Mouse (Mus musculus): Measurements from ENCODE around the gene Ndufaf3. TPM values are rescaled to one million over a fixed set of nuclear protein-coding genes. Genes with fewer than 3 reads are reported as not detected.

Ndufaf3 gene
- polyA plus RNA-seq, 1 experiment, result 91.2 TPM

Other genes starting within 250 kb of the Ndufaf3 start
- 770 and 989 TPM in 2 replicates for gene Gpx1, start 228.5 kb downstream of the Ndufaf3 start, polyA plus RNA-seq (2012; ENCODE audit: insufficient read depth, insufficient read length, missing spikeins)
- 48.4 and 52.8 TPM in 2 replicates for gene Usp4, start 219.6 kb downstream of the Ndufaf3 start, polyA plus RNA-seq (2012; ENCODE audit: insufficient read depth, insufficient read length, missing spikeins)
- gene 1700102P08Rik, start 174.6 kb downstream of the Ndufaf3 start, polyA plus RNA-seq (2012; ENCODE audit: insufficient read depth, insufficient read length, missing spikeins), result not detected in 2 replicates
- gene Ccdc36, start 138.9 kb downstream of the Ndufaf3 start, polyA plus RNA-seq (2012; ENCODE audit: insufficient read depth, insufficient read length, missing spikeins), result not detected in 2 replicates
- not detected in 2 replicates for gene BC048562, start 131.0 kb downstream of the Ndufaf3 start, polyA plus RNA-seq (2012; ENCODE audit: insufficient read depth, insufficient read length, missing spikeins)
- 8.2 and 11.6 TPM in 2 replicates for gene Ccdc71, start 106.9 kb downstream of the Ndufaf3 start, polyA plus RNA-seq (2012; ENCODE audit: insufficient read depth, insufficient read length, missing spikeins)
- 4.4 and 6.9 TPM in 2 replicates for gene Klhdc8b, start 105.9 kb downstream of the Ndufaf3 start, polyA plus RNA-seq (2012; ENCODE audit: insufficient read depth, insufficient read length, missing spikeins)
- 19.1 and 38.4 TPM in 2 replicates for gene Lamb2, start 87.7 kb downstream of the Ndufaf3 start, polyA plus RNA-seq (2012; ENCODE audit: insufficient read depth, insufficient read length, missing spikeins)
- gene Usp19, start 76.8 kb downstream of the Ndufaf3 start, polyA plus RNA-seq (2012; ENCODE audit: insufficient read depth, insufficient read length, missing spikeins), result 35.9 and 48.5 TPM in 2 replicates
- 85.0 and 107 TPM in 2 replicates for gene Qars, start 59.7 kb downstream of the Ndufaf3 start, polyA plus RNA-seq (2012; ENCODE audit: insufficient read depth, insufficient read length, missing spikeins)
- 40.9 and 45.7 TPM in 2 replicates for gene Qrich1, start 50.6 kb downstream of the Ndufaf3 start, polyA plus RNA-seq (2012; ENCODE audit: insufficient read depth, insufficient read length, missing spikeins)
- gene Impdh2, start 7.1 kb downstream of the Ndufaf3 start, polyA plus RNA-seq (2012; ENCODE audit: insufficient read depth, insufficient read length, missing spikeins), result 18.9 and 21.5 TPM in 2 replicates
- gene Dalrd3, start 2.5 kb upstream of the Ndufaf3 start, polyA plus RNA-seq (2012; ENCODE audit: insufficient read depth, insufficient read length, missing spikeins), result 57.1 and 58.3 TPM in 2 replicates
- gene Wdr6, start 11.3 kb upstream of the Ndufaf3 start, polyA plus RNA-seq (2012; ENCODE audit: insufficient read depth, insufficient read length, missing spikeins), result 14.6 TPM in 2 replicates
- gene P4htm, start 30.2 kb upstream of the Ndufaf3 start, polyA plus RNA-seq (2012; ENCODE audit: insufficient read depth, insufficient read length, missing spikeins), result 0.83 and 1.3 TPM in 2 replicates
- gene Arih2, start 82.0 kb upstream of the Ndufaf3 start, polyA plus RNA-seq (2012; ENCODE audit: insufficient read depth, insufficient read length, missing spikeins), result 22.4 and 29.8 TPM in 2 replicates
- 545 and 591 TPM in 2 replicates for gene Slc25a20, start 94.7 kb upstream of the Ndufaf3 start, polyA plus RNA-seq (2012; ENCODE audit: insufficient read depth, insufficient read length, missing spikeins)
- 12.4 and 20.8 TPM in 2 replicates for gene Prkar2a, start 121.9 kb upstream of the Ndufaf3 start, polyA plus RNA-seq (2012; ENCODE audit: insufficient read depth, insufficient read length, missing spikeins)
- gene Ip6k2, start 216.4 kb upstream of the Ndufaf3 start, polyA plus RNA-seq (2012; ENCODE audit: insufficient read depth, insufficient read length, missing spikeins), result 14.0 and 16.2 TPM in 2 replicates
- 3.9 and 6.4 TPM in 2 replicates for gene Nckipsd, start 240.9 kb upstream of the Ndufaf3 start, polyA plus RNA-seq (2012; ENCODE audit: insufficient read depth, insufficient read length, missing spikeins)